Mouse (Mus musculus) adrenal gland, postnatal 0 days (tissue): ENCODE measurements around the gene Olfr120. TPM values are rescaled to one million over a fixed set of nuclear protein-coding genes. Genes with fewer than 3 reads are reported as not detected.

ENCODE experiments used
- polyA plus RNA-seq: library from polyadenylated mRNA; unstranded; fragments of >200 nt; fragmentation: Nextera tagmentation; extraction: Ambion mirVana; gene quantifications from 2 replicates; pipeline ENCODE4 v1.2.1, GENCODE M21; 2015

The Olfr120 gene
- not detected in 2 replicates for polyA plus RNA-seq

GRCm38 (mm10) chr17:37721508-37721907 lies at the start of gene Olfr120:
Gene Olfr120 (plus strand): TSS chr17:37721808.

DNA sequence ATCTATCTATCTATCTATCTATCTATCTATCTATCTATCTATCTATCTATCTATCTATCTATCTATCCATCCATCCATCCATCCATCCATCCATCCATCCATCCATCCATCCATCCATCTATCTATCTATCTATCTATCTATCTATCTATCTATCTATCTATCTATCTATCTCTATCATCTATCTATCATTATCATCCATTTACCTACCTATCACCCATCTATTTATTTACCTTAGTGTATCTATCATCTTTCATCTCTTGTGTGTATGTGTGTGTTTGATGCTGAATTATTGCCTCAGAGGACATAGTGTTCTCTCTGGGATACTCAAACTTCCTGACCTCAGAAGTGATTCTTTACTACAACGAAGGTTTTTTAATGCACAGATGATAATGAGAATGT lies 25.3 kb upstream of the Olfr120 start, which contains the start of gene Olfr119:
Gene Olfr119 (plus strand): TSS at position 301 of the 400 bp plus-strand sequence.

DNA sequence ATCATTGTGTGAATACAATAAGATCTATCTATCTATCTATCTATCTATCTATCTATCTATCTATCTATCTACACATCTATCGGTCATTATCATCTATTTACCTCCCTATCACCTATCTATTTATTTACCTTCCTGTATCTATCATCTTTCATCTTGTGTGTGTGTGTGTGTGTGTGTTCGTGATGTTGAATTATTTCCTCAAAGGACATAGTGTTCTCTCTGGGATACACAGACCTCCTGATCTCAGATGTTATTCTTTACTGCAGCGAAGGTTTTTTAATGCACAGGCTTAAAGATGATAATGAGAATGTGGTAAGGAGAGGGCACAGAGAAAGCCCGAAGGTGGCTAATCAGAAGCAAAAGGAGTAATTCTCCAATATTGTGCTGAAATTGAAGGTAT lies 46.7 kb downstream of the Olfr120 start, which contains the start of gene Olfr122:
Gene Olfr122 (plus strand): TSS at position 301 of the 400 bp plus-strand sequence.

Other genes starting within 250 kb of the Olfr120 start
- gene H2-M2, start 238.3 kb upstream of the Olfr120 start, polyA plus RNA-seq, result 0.10 TPM in 1 of 2 replicates, not detected in the other
- gene Olfr110, start 229.3 kb upstream of the Olfr120 start, polyA plus RNA-seq, result 0.11 TPM in 1 of 2 replicates, not detected in the other
- gene Olfr111, start 213.8 kb upstream of the Olfr120 start, polyA plus RNA-seq, result not detected in 2 replicates
- not detected in 2 replicates for gene Olfr112, start 152.4 kb upstream of the Olfr120 start, polyA plus RNA-seq
- not detected in 2 replicates for gene Olfr113, start 144.1 kb upstream of the Olfr120 start, polyA plus RNA-seq
- gene Olfr114, start 129.1 kb upstream of the Olfr120 start, polyA plus RNA-seq, result not detected in 2 replicates
- gene Olfr115, start 94.7 kb upstream of the Olfr120 start, polyA plus RNA-seq, result not detected in 2 replicates
- gene Olfr116, start 94.6 kb upstream of the Olfr120 start, polyA plus RNA-seq, result not detected in 2 replicates
- not detected in 2 replicates for gene Olfr117, start 58.0 kb upstream of the Olfr120 start, polyA plus RNA-seq
- gene Olfr118, start 54.8 kb upstream of the Olfr120 start, polyA plus RNA-seq, result not detected in 2 replicates
- gene Olfr119, start 25.2 kb upstream of the Olfr120 start, polyA plus RNA-seq, result not detected in 2 replicates
- gene Olfr121, start 27.0 kb downstream of the Olfr120 start, polyA plus RNA-seq, result not detected in 2 replicates
- not detected in 2 replicates for gene Olfr122, start 46.8 kb downstream of the Olfr120 start, polyA plus RNA-seq
- not detected in 2 replicates for gene Olfr123, start 71.7 kb downstream of the Olfr120 start, polyA plus RNA-seq
- not detected in 2 replicates for gene Olfr124, start 78.1 kb downstream of the Olfr120 start, polyA plus RNA-seq
- gene Olfr125, start 111.1 kb downstream of the Olfr120 start, polyA plus RNA-seq, result not detected in 2 replicates
- gene Olfr126, start 125.7 kb downstream of the Olfr120 start, polyA plus RNA-seq, result not detected in 2 replicates
- gene Olfr127, start 178.6 kb downstream of the Olfr120 start, polyA plus RNA-seq, result not detected in 2 replicates
- not detected in 2 replicates for gene Olfr128, start 198.7 kb downstream of the Olfr120 start, polyA plus RNA-seq
- gene Olfr761, start 231.3 kb downstream of the Olfr120 start, polyA plus RNA-seq, result not detected in 2 replicates